Mouse (Mus musculus): ENCODE results near the gene Ttc9. TPM values are rescaled to one million over a fixed set of nuclear protein-coding genes. Genes with fewer than 3 reads are reported as not detected.

The Ttc9 gene
- total RNA-seq, 2 experiments from 2014 or later = 2.3 to 2.5 TPM

DNA sequence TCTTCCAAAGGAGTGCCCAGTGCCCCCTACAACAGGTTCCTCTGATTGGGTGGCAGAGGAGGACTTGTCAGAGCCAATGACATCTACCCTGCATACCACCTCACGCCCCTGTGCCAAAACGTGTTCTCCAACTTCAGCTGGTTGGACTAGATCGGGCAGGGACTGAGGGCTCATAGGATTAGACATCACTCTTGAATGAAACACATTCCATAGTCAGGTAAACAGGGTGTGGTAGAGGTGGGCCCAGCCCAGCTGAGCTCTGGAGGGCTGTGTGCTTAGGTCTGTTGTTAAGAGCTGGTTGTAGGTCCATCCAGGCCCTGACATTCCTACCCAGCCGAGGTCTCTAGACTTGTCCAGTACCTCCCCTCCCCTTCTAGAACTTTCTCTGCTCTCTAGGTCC, 81.6 kb downstream of the Ttc9 start:
- no peak for DNase-seq

More for the DNA sequence above, 81.6 kb downstream of the Ttc9 start:
- intact Hi-C loops (cut with DNase I) = loop anchor here (1.0 kb wide), 1 partner anchor 8 kb away; no protein-coding TSS in a partner anchor

Other genes starting within 250 kb of the Ttc9 start
- gene Adam4, start 209.3 kb upstream of the Ttc9 start, total RNA-seq (2021) = under 1 TPM; 0.56 to 0.62 TPM
- 10 to 100 TPM; 59.6 to 64.3 TPM for gene Cox16, start 146.1 kb upstream of the Ttc9 start, total RNA-seq (2021)
- 10 to 100 TPM; 45.2 to 49.7 TPM for gene Gm20498, start 98.3 kb upstream of the Ttc9 start, total RNA-seq (2021)
- 10 to 100 TPM; 45.5 to 47.8 TPM for gene Synj2bp, start 98.3 kb upstream of the Ttc9 start, total RNA-seq (2021)
- not detected for gene Adam21, start 62.8 kb upstream of the Ttc9 start, total RNA-seq (2021)
- gene Med6, start 36.2 kb upstream of the Ttc9 start, total RNA-seq (2021) = 10 to 100 TPM; 13.5 to 16.4 TPM
- under 1 TPM; 0.22 TPM for gene Map3k9, start 149.9 kb downstream of the Ttc9 start, total RNA-seq (2021)
- 10 to 100 TPM; 54.6 to 57.8 TPM for gene Pcnx, start 228.8 kb downstream of the Ttc9 start, total RNA-seq (2021)

Data from heart, postnatal 36 days (tissue).